Mouse (Mus musculus) testis, adult 2 months (tissue): ENCODE results near the gene Nectin4. TPM values are rescaled to one million over a fixed set of nuclear protein-coding genes. Genes with fewer than 3 reads are reported as not detected.

Experiments
- H3K27ac ChIP-seq: fragments of 200-500 bp; 2 replicates; pipeline ENCODE4 v1.5.1; 2012; ENCODE audit warnings: low read depth, low read length; ENCODE audit not compliant: control insufficient read depth, insufficient read depth
- H3K27me3 ChIP-seq: fragments of 200-500 bp; 2 replicates; pipeline ENCODE4 v1.6.1; 2012; ENCODE audit warnings: mild to moderate bottlenecking, low read length, moderate library complexity; ENCODE audit not compliant: control insufficient read depth, insufficient read depth
- H3K36me3 ChIP-seq: fragments of 200-500 bp; 2 replicates; pipeline ENCODE4 v1.6.1; 2012; ENCODE audit warnings: mild to moderate bottlenecking, low read length; ENCODE audit not compliant: control insufficient read depth, insufficient read depth
- H3K4me1 ChIP-seq: fragments of 200-500 bp; 2 replicates; pipeline ENCODE4 v1.6.1; 2012; ENCODE audit warnings: low read length; ENCODE audit not compliant: control insufficient read depth, insufficient read depth
- H3K4me3 ChIP-seq: fragments of 200-500 bp; 2 replicates; pipeline ENCODE4 v1.5.1; 2012; ENCODE audit warnings: low read depth, mild to moderate bottlenecking, low read length, moderate library complexity, mixed read lengths; ENCODE audit not compliant: control insufficient read depth
- CTCF ChIP-seq: fragments of 200-500 bp; IDR thresholded peaks from 2 replicates; pipeline ENCODE4 v1.5.1; 2012; ENCODE audit warnings: low read depth, mild to moderate bottlenecking, inconsistent platforms, low read length, moderate library complexity; ENCODE audit not compliant: control insufficient read depth, insufficient read depth, insufficient replicate concordance
- POLR2A ChIP-seq: fragments of 200-500 bp; IDR thresholded peaks from 2 replicates; pipeline ENCODE4 v1.6.1; 2012; ENCODE audit warnings: low read depth, mild to moderate bottlenecking, inconsistent platforms, low read length, moderate library complexity; ENCODE audit not compliant: control insufficient read depth
- polyA plus RNA-seq: library from polyadenylated mRNA; depleted of rRNA; stranded (reverse); fragments of >200 nt; gene quantifications from 2 replicates; pipeline ENCODE4 v1.2.3, GENCODE M21; 2012

Nectin4 gene
- polyA plus RNA-seq, 1 experiment, result 8.5 TPM

DNA sequence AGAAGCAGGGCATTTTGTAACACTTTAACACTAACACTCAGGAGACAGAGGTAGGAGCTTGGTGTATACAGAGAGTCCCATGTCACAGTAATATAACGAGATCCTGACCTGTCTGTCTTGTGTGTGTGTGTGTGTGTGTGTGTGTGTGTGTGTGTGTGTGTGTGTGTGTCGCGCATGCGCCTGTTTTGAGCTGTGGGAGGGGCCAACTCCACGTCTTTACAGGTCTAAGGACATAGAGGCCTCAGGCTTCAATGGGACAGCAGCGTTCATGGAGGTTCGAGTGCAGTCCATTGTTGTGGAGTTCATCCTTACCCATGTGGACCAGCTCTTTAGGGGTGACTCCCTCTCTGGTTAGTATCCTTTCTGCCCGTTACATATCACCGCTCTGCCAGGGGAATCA, 33.1 kb downstream of the Nectin4 start:
- H3K36me3 ChIP-seq, result no peaks in the 10 kb centered on the region
- TF ChIP-seq CTCF, result no peak
- no peak for TF ChIP-seq POLR2A
- no peaks in the 10 kb centered on the region for H3K27me3 ChIP-seq
- no peaks in the 10 kb centered on the region for H3K4me1 ChIP-seq
- H3K4me3 ChIP-seq, result no peak overlapping the region
- no peak overlapping the region for H3K27ac ChIP-seq

DNA sequence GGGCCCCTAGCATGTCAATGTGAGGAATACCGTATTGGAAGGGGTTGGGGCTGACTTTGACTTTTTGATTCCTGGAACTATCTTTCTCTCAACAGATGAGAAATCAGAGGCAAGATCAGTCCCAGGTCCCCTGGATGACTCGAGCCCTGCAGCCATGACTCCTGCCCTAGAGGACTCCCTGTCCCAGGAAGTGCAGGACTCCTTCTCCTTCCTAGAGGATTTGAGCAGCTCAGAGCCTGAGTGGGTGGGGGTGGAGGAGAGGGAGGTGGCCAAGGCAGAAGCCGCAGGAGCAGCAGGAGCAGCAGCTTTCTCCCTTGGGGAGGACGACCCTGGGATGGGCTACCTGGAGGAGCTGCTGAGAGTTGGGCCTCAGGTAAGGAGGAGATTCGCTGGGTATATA, 37.4 kb downstream of the Nectin4 start:
- TF ChIP-seq POLR2A, result no peak
- TF ChIP-seq CTCF, result no peak

DNA sequence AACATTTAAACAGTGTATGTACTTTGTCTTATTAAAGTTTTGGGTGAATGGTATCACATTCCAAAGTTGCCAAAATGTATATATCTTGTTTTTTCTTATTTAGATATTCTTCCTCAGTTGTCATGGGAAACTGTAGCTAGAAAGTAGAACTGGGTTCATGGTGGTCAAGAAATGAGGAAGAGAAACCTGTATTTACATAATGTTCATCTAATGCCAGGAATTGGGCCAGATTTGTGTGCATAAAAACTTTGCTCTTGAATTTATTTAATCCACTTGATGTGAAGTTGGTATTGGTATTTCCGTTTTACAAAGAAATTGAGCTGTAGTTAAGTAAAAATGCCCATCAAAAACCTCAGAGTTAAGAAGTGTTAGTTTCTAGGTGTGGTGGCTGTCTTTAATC, 40.3 kb downstream of the Nectin4 start:
- Histone ChIP-seq H3K4me1 (peaks cover 16% of the 10 kb centered on the region), H3K4me3 (no peak overlapping the region), H3K36me3 (no peaks in the 10 kb centered on the region), H3K27ac (no peak overlapping the region), H3K27me3 (no peaks in the 10 kb centered on the region)
- TF ChIP-seq CTCF (no peak), POLR2A (no peak)

More for the DNA sequence above, 37.4 kb downstream of the Nectin4 start:
- Histone ChIP-seq H3K36me3 (no peaks in the 10 kb centered on the region), H3K4me1 (peaks cover 5% of the 10 kb centered on the region), H3K4me3 (no peak overlapping the region), H3K27me3 (no peaks in the 10 kb centered on the region), H3K27ac (no peak overlapping the region)

DNA sequence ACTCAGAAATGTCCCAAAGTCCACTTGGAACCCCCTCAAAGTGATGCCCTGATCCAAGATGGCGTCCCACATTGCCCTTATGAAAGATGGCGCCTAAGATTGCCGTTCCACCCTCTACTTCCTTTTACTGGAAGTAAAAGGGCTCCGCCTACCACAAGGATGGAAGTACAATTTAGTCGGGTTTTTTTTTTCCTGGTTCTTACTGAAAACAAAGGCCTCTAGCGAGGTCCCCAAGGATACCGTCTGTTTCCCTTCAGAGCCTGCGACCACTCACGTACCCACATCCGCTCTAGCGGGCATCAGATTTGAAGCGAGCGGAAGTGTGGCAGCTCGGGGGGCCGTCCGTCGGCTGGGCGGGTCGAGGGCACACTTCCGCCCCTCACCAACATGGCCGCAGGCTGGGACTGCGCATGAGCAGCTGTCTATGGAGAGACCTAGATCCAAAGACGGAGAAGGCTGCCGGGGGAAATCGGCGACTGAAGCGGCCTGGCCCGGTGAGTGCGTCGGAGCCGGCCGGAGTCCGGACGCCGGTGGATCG, 41.1 kb downstream of the Nectin4 start, which contains the start of gene Usf1:
Gene Usf1 (plus strand): TSS at position 367 of the 538 bp plus-strand sequence.
- TF ChIP-seq POLR2A, result peak; percentile 86
- TF ChIP-seq CTCF, result no peak
- H3K4me3 ChIP-seq, result peak within 1 kb of the TSS; percentile 78
- no peaks in the 10 kb centered on the region for H3K27me3 ChIP-seq
- peaks cover 16% of the 10 kb centered on the region for H3K4me1 ChIP-seq
- H3K36me3 ChIP-seq, result no peaks in the 10 kb centered on the region
- peak within 1 kb of the TSS; percentile 93 for H3K27ac ChIP-seq

DNA sequence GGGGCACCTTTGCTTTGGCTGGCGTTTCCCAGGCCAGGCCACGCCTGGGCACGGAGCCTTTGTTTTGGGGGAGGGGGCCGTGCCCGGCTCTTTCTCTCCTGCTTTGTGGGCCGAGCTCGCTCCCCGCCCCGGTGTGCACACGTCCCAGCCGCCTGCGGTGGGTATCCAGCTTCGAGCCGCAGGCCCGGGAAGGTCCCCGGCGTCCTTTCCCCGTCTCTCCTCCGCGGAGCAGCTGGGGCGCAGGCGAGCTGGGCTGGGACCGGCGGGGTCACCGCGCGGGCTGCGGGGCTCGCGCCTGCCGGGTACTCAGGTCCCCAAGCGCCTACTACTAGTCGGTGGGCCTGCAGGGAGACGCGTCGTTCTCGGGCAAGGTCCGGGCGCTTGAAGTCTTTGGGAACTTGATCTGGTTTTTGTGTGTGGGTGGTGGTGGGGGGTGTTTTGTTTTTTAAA, 41.6 kb downstream of the Nectin4 start:
- Histone ChIP-seq H3K4me1 (peaks cover 16% of the 10 kb centered on the region), H3K4me3 (peak overlapping the region; percentile 78), H3K36me3 (no peaks in the 10 kb centered on the region), H3K27ac (peak overlapping the region; percentile 25), H3K27me3 (no peaks in the 10 kb centered on the region)
- TF ChIP-seq CTCF (no peak), POLR2A (no peak)

DNA sequence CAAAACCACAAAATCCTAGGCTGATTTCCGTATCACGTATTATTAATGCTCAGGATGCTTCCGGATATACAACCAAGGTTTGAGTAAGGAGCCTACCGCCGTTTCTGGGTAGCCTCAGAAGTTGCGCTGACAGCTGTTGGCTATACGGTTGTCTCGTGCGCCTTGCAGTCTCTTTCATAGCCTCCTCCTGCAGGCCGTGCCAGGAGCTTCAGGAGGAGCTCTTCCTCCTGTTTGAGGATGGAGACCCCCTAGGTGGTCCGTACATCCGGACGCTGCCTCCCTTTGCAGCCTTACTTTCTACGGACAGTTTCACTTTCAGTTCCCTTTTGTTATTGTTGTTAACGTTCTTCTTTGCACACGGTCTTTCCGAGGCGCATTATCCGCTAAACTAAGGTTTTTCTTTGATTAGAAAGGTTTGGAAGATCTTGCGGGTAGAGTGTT, 42.1 kb downstream of the Nectin4 start:
- H3K27ac ChIP-seq, result peak overlapping the region; percentile 25
- H3K4me3 ChIP-seq, result peak overlapping the region; percentile 78
- no peaks in the 10 kb centered on the region for H3K36me3 ChIP-seq
- H3K27me3 ChIP-seq, result no peaks in the 10 kb centered on the region
- H3K4me1 ChIP-seq, result peaks cover 16% of the 10 kb centered on the region
- TF ChIP-seq POLR2A, result no peak
- no peak for TF ChIP-seq CTCF

DNA sequence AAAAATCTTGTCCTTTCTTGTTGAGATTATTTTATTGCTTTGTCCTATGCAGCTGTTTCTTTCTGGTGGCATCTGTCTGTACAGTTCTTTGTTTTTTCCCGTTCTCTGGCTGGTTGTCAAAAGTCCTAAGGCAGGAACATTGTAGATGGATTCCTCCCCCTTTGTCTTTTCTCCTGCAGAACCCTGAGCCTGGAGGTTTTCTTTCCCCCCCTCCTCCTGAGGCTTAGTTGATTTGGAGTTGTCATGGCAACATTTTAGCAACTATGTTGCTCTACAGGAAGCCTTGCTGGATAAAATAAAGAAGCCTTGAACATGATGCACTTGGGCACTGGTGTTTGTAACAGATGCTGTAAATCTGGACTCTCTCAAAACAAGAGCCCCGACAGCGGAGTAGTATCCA, 42.5 kb downstream of the Nectin4 start:
- Histone ChIP-seq H3K4me1 (peaks cover 16% of the 10 kb centered on the region), H3K4me3 (peak overlapping the region; percentile 78; the same call in 1 of the 2 replicates), H3K27me3 (no peaks in the 10 kb centered on the region), H3K27ac (peak overlapping the region; percentile 25), H3K36me3 (no peaks in the 10 kb centered on the region)
- TF ChIP-seq POLR2A (no peak), CTCF (no peak)

DNA sequence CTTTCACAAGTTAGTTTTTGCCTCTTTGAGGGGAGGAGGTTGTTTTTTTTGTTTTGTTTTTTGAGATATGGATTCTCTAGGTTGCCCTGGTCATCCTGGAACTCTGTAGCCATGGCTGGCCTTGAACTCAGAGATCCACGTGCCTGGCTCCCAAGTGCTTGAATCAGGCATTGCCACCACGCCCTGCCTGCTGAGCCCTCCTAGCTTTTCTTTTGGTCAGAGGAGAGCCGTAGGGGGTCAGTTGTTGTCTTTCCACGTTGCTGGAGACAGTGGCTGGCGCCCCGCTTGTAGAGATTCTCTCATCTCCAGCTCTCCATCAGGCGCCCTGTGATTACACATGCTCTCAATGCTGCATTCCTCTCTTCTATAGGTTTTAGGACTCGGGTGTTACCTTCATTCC, 43.7 kb downstream of the Nectin4 start:
- H3K4me1 ChIP-seq, result peaks cover 16% of the 10 kb centered on the region
- no peak overlapping the region; the same call in 1 of the 2 replicates for H3K27ac ChIP-seq
- TF ChIP-seq POLR2A (no peak), CTCF (no peak)
- H3K4me3 ChIP-seq, result no peak overlapping the region
- H3K27me3 ChIP-seq, result no peaks in the 10 kb centered on the region
- no peaks in the 10 kb centered on the region for H3K36me3 ChIP-seq
